In genomic region chr8:94794782-94795181, GRCm38 (mm10) we compare ENCODE assay signal across 24 mouse cellular contexts. TPM values are rescaled to one million over a fixed set of nuclear protein-coding genes. Genes with fewer than 3 reads are reported as not detected.
DNase-seq lines count a peak whose midpoint lies in the region; ATAC-seq and TF ChIP-seq lines count a peak whose summit lies in the region.
"Had no signal": no experiment of that assay in that cellular context is flagged by ENCODE, and none has a peak within 500 bp of the region (broad histone marks: within the 10 kb centered on the region; RNA-seq: fewer than 3 reads in every experiment).

No protein-coding gene starts in this region.

- H3K4me1 ChIP-seq in liver, embryonic 12.5 days = peaks cover 9% of the 10 kb centered on the region
- peaks cover 2% of the 10 kb centered on the region; the same call in 1 of the 2 replicates for H3K4me1 ChIP-seq in cortical plate, adult 2 months (ENCODE audit: control insufficient read depth, insufficient read depth, low read length)
- H3K4me1 ChIP-seq: embryonic facial prominence, embryonic 10.5 days; forebrain, embryonic 13.5 days; neural tube, embryonic 12.5 days had no signal

- no peaks in the 10 kb centered on the region for H3K9me3 ChIP-seq in liver, embryonic 12.5 days (replicated peaks)
- H3K9me3 ChIP-seq: embryonic facial prominence, embryonic 10.5 days; forebrain, embryonic 13.5 days; midbrain, embryonic 12.5 days; neural tube, embryonic 12.5 days had no signal

- 0 out of 2 replicates have a peak, but pooled peaks have one; percentile 2 for TF ChIP-seq CTCF in gastrocnemius, adult 2 months (IDR thresholded peaks at IDR 0.05)
- TF ChIP-seq CTCF in cortical plate, adult 2 months (IDR thresholded peaks at IDR 0.05; ENCODE audit: extremely low read depth, insufficient read depth, low read length) = 0 out of 2 replicates have a peak, but pooled peaks have one; percentile 14

- 0 out of 2 replicates have a peak, but pooled peaks have one; percentile 57 for ATAC-seq in liver, embryonic 12.5 days
- ATAC-seq in megakaryocyte progenitor cell, adult 5-6 weeks (replicated peaks; ENCODE audit: poor library complexity) = peak; percentile 77
- ATAC-seq: forebrain, embryonic 13.5 days; hindbrain, embryonic 16.5 days had no signal

- no peak for TF ChIP-seq POLR2A in cortical plate, adult 2 months (IDR thresholded peaks at IDR 0.05; ENCODE audit: extremely low read depth, insufficient read depth, low read length)

- H3K27ac ChIP-seq in gastrocnemius, adult 2 months = no peak overlapping the region
- H3K27ac ChIP-seq in liver, embryonic 12.5 days = no peak overlapping the region
- no peak overlapping the region for H3K27ac ChIP-seq in cortical plate, adult 2 months (ENCODE audit: insufficient read depth, low read length)
- H3K27ac ChIP-seq: embryonic facial prominence, embryonic 10.5 days; forebrain, embryonic 13.5 days; midbrain, embryonic 12.5 days; neural tube, embryonic 12.5 days had no signal

- DNase-seq in gastrocnemius, adult 2 months = no peak
- DNase-seq in gastrocnemius, postnatal 25 days = no peak
- no peak for DNase-seq in liver
- DNase-seq in cerebellum, adult 18-20 months = no peak
- DNase-seq in right cerebral cortex, postnatal 10 days (ENCODE audit: low spot score in 2 of 2) = no peak
- DNase-seq: cerebellum, adult 11 months; cerebellum, postnatal 25 days; gastrocnemius, postnatal 14 days; kidney, adult 11 months; kidney, postnatal 25 days; lung, embryonic 14.5 days; thymus, postnatal 36 days had no signal

- peaks cover 12% of the 10 kb centered on the region for H3K27me3 ChIP-seq in liver, embryonic 12.5 days (replicated peaks)
- H3K27me3 ChIP-seq: forebrain, embryonic 13.5 days; midbrain, embryonic 12.5 days; neural tube, embryonic 12.5 days had no signal

- intact Hi-C loops in gastrocnemius, adult 2 months (cut with DNase I) = no loop called here

- H3K9ac ChIP-seq in liver, embryonic 12.5 days = no peak overlapping the region
- H3K9ac ChIP-seq: forebrain, embryonic 13.5 days; lung, embryonic 14.5 days; midbrain, embryonic 12.5 days; neural tube, embryonic 12.5 days had no signal

- no peak overlapping the region for H3K4me2 ChIP-seq in liver, embryonic 12.5 days
- H3K4me2 ChIP-seq: forebrain, embryonic 13.5 days; lung, embryonic 14.5 days; midbrain, embryonic 12.5 days; neural tube, embryonic 12.5 days had no signal

- 80% methylated on average over 2 of the region's 2 CpGs for WGBS in liver, embryonic 12.5 days (ENCODE audit: insufficient replicate concordance)

- no peak overlapping the region for H3K4me3 ChIP-seq in gastrocnemius, adult 2 months
- H3K4me3 ChIP-seq in liver, embryonic 12.5 days = no peak overlapping the region
- no peak overlapping the region for H3K4me3 ChIP-seq in cortical plate, adult 2 months (ENCODE audit: insufficient read depth, low read length)
- H3K4me3 ChIP-seq: embryonic facial prominence, embryonic 10.5 days; forebrain, embryonic 13.5 days; midbrain, embryonic 12.5 days; neural tube, embryonic 12.5 days had no signal

- H3K36me3 ChIP-seq in liver, embryonic 12.5 days = no peaks in the 10 kb centered on the region
- H3K36me3 ChIP-seq: embryonic facial prominence, embryonic 10.5 days; midbrain, embryonic 12.5 days; neural tube, embryonic 12.5 days had no signal

RNA-seq across cellular contexts. Expression of gene Ccl17, which starts 15.5 kb away (rescaled TPM):
- not detected for total RNA-seq in gastrocnemius, adult 2 months (2021)
- not detected for total RNA-seq in gastrocnemius, postnatal 25 days (2021)
- 0.36 TPM in 1 of 2 replicates, not detected in the other for polyA plus RNA-seq in liver, embryonic 12.5 days (2016; fragmentation: Nextera tagmentation; extraction: Ambion mirVana)
- polyA plus RNA-seq in cortical plate, adult 2 months (2012; rRNA removed) = 4.4 TPM in 2 replicates
- total RNA-seq in megakaryocyte progenitor cell, adult 5-6 weeks (2015) = 0.34 and 1.5 TPM in 2 replicates
- total RNA-seq in megakaryocyte progenitor cell, adult 5-6 weeks (2017) = not detected in 2 replicates
- total RNA-seq: gastrocnemius, postnatal 14 days; heart, adult 8-10 months; hematopoietic stem cell, adult 5-6 weeks; monocyte, adult 5-6 weeks had no signal
- polyA plus RNA-seq: embryonic facial prominence, embryonic 10.5 days; forebrain, embryonic 13.5 days; limb, embryonic 11.5 days; lung, embryonic 14.5 days; midbrain, embryonic 12.5 days; neural tube, embryonic 12.5 days had no signal

RNA-seq across cellular contexts. Expression of gene Cx3cl1, which starts 23.0 kb away (rescaled TPM):
- 1 to 10 TPM in 1 of 2 experiments, under 1 TPM in 1; 0.36 to 1.0 TPM for total RNA-seq in gastrocnemius, adult 2 months (2021)
- total RNA-seq in gastrocnemius, postnatal 25 days (2021) = 1 to 10 TPM in 1 of 2 experiments, under 1 TPM in 1; 0.82 to 1.4 TPM
- 0.45 and 0.49 TPM in 2 replicates for polyA plus RNA-seq in liver, embryonic 12.5 days (2016; fragmentation: Nextera tagmentation; extraction: Ambion mirVana)
- 654 and 664 TPM in 2 replicates for polyA plus RNA-seq in cortical plate, adult 2 months (2012; rRNA removed)
- 0.57 TPM in 1 of 2 replicates, not detected in the other for total RNA-seq in megakaryocyte progenitor cell, adult 5-6 weeks (2015)
- not detected in 2 replicates for total RNA-seq in megakaryocyte progenitor cell, adult 5-6 weeks (2017)
- total RNA-seq: monocyte, adult 5-6 weeks had no signal

RNA-seq across cellular contexts. Expression of gene Coq9, which starts 43.3 kb away (rescaled TPM):
- total RNA-seq in gastrocnemius, adult 2 months (2021) = 100 to 1,000 TPM; 359 to 480 TPM
- total RNA-seq in gastrocnemius, postnatal 25 days (2021) = 100 to 1,000 TPM; 376 to 381 TPM
- polyA plus RNA-seq in liver, embryonic 12.5 days (2016; fragmentation: Nextera tagmentation; extraction: Ambion mirVana) = 55.1 and 57.2 TPM in 2 replicates
- polyA plus RNA-seq in cortical plate, adult 2 months (2012; rRNA removed) = 103 and 110 TPM in 2 replicates
- total RNA-seq in megakaryocyte progenitor cell, adult 5-6 weeks (2015) = 30.4 and 36.1 TPM in 2 replicates
- total RNA-seq in megakaryocyte progenitor cell, adult 5-6 weeks (2017) = 54.2 and 57.8 TPM in 2 replicates

RNA-seq across cellular contexts. Expression of gene Ciapin1, which starts 43.4 kb away (rescaled TPM):
- total RNA-seq in gastrocnemius, adult 2 months (2021) = 10 to 100 TPM; 29.7 to 44.5 TPM
- total RNA-seq in gastrocnemius, postnatal 25 days (2021) = 10 to 100 TPM; 38.4 to 45.3 TPM
- polyA plus RNA-seq in liver, embryonic 12.5 days (2016; fragmentation: Nextera tagmentation; extraction: Ambion mirVana) = 80.9 and 83.4 TPM in 2 replicates
- polyA plus RNA-seq in cortical plate, adult 2 months (2012; rRNA removed) = 38.2 and 39.1 TPM in 2 replicates
- total RNA-seq in megakaryocyte progenitor cell, adult 5-6 weeks (2015) = 29.3 and 34.5 TPM in 2 replicates
- 49.1 and 58.0 TPM in 2 replicates for total RNA-seq in megakaryocyte progenitor cell, adult 5-6 weeks (2017)

RNA-seq across cellular contexts. Expression of gene Ccl22, which starts 49.4 kb away (rescaled TPM):
- total RNA-seq in gastrocnemius, adult 2 months (2021) = not detected
- total RNA-seq in gastrocnemius, postnatal 25 days (2021) = not detected
- polyA plus RNA-seq in liver, embryonic 12.5 days (2016; fragmentation: Nextera tagmentation; extraction: Ambion mirVana) = 0.07 and 0.23 TPM in 2 replicates
- polyA plus RNA-seq in cortical plate, adult 2 months (2012; rRNA removed) = 0.33 and 0.34 TPM in 2 replicates
- total RNA-seq in megakaryocyte progenitor cell, adult 5-6 weeks (2015) = not detected in 2 replicates
- not detected in 2 replicates for total RNA-seq in megakaryocyte progenitor cell, adult 5-6 weeks (2017)
- total RNA-seq: gastrocnemius, postnatal 14 days; heart, adult 8-10 months; hematopoietic stem cell, adult 5-6 weeks had no signal
- polyA plus RNA-seq: embryonic facial prominence, embryonic 10.5 days; forebrain, embryonic 13.5 days; hindbrain, embryonic 16.5 days; limb, embryonic 11.5 days; lung, embryonic 14.5 days; midbrain, embryonic 12.5 days; neural tube, embryonic 12.5 days had no signal

Comparison
In these comparisons a context has a peak if more than half of its experiments do, and no peak if none do; other contexts are left out.
1. RNA of gene Coq9, which starts 43.3 kb away (total RNA-seq): 359 to 480 TPM in gastrocnemius, adult 2 months and 376 to 381 TPM in gastrocnemius, postnatal 25 days; 30.4 to 57.8 TPM in megakaryocyte progenitor cell, adult 5-6 weeks; every median in the first group is over 4 times any median in the second.